Mouse (Mus musculus): ENCODE measurements around the gene Dlgap4. TPM values are rescaled to one million over a fixed set of nuclear protein-coding genes. Genes with fewer than 3 reads are reported as not detected.

The Dlgap4 gene
- total and polyA plus RNA-seq, 3 experiments, result 10.4 to 39.6 TPM; not detected in 1

DNA sequence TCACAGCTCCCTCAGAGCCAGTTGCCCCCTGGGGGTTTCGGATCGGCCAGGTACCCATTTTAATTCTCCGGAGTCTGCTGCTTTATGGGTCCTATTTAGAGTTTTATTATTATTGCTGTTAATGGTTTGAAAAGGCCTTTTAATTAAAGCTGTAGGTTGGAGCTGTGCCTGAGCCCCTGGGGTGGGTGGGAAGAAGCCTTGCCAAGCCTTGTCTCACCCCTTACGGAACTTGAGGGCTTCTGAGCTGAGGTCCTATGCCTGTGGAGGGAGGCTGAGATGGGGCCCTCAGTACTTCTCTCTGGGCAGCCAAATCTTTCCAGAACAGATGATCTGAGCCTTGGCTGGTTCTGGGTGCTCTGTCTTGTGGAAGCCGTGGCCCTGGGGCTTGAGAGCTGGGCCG is 31.6 kb downstream of the Dlgap4 start:
- Histone ChIP-seq H3K27ac (ENCODE audit: control insufficient read depth, low read depth, low read length) (no peak overlapping the region), H3K9me3 (replicated peaks; ENCODE audit: insufficient read depth, low read length) (no peaks in the 10 kb centered on the region), H3K9ac (ENCODE audit: control insufficient read depth, low read depth, low read length, poor library complexity, severe bottlenecking) (no peak overlapping the region), H3K27me3 (ENCODE audit: control insufficient read depth in 1 of 2, insufficient read depth in 2 of 2, low read length in 2 of 2) (peaks cover 0 to 14% of the 10 kb centered on the region in 2 experiments; a peak in 3 of 4 replicates), H3K36me3 (ENCODE audit: control insufficient read depth in 1 of 2, insufficient read depth in 2 of 2, low read length in 2 of 2) (no peaks in the 10 kb centered on the region), H3K79me2 (ENCODE audit: control insufficient read depth, insufficient read depth, low read length, poor library complexity) (no peaks in the 10 kb centered on the region), H3K4me1 (ENCODE audit: control insufficient read depth in 1 of 2, insufficient read depth in 2 of 2, low read length in 2 of 2) (no peaks in the 10 kb centered on the region), H3K4me3 (ENCODE audit: control insufficient read depth in 1 of 2, insufficient read depth in 1 of 2, low read depth in 2 of 2, low read length in 2 of 2) (no peak overlapping the region)
- DNase-seq (ENCODE audit: low read depth, low spot score), result no peak
- TF ChIP-seq BHLHE40 (IDR thresholded peaks at IDR 0.05; ENCODE audit: borderline replicate concordance, low read depth, low read length) (no peak), POLR2AphosphoS5 (IDR thresholded peaks at IDR 0.05; ENCODE audit: borderline replicate concordance, low read depth, low read length) (no peak), GATA1 (IDR thresholded peaks at IDR 0.05; ENCODE audit: low read depth, low read length) (no peak), CHD1 (IDR thresholded peaks at IDR 0.05; ENCODE audit: low read depth, low read length) (no peak), CHD2 (IDR thresholded peaks at IDR 0.05; ENCODE audit: low read length) (no peak), SMC3 (IDR thresholded peaks at IDR 0.05; ENCODE audit: low read depth, low read length) (no peak), ZKSCAN1 (IDR thresholded peaks at IDR 0.05; ENCODE audit: low read depth, low read length) (no peak), KAT2A (conservative IDR thresholded peaks at IDR 0.05; ENCODE audit: low read depth, low read length) (no peak)

DNA sequence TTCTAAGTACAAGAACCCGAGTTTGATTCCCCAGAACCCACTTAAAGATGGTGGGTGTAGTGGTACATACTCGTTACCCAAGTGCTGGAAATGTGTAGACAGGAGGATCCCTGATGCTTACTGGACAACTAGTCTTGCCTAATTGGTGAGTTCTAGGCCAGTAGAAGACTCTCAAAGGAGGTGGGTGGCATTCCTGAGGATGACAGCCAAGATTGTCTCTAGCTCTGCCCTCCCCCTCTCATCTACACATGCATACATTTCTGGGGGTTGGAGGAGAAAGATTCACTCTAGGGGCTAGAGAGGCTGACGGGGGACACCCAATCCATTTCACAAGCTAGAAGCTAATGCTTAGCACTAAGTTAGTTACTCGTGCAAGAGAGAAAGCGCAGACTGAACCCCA is 33.4 kb downstream of the Dlgap4 start:
- Histone ChIP-seq H3K27me3 (ENCODE audit: control insufficient read depth in 1 of 2, insufficient read depth in 2 of 2, low read length in 2 of 2) (peaks cover 0 to 14% of the 10 kb centered on the region in 2 experiments; a peak in 3 of 4 replicates), H3K79me2 (ENCODE audit: control insufficient read depth, insufficient read depth, low read length, poor library complexity) (no peaks in the 10 kb centered on the region), H3K9me3 (replicated peaks; ENCODE audit: insufficient read depth, low read length) (no peaks in the 10 kb centered on the region), H3K4me3 (ENCODE audit: control insufficient read depth in 1 of 2, insufficient read depth in 1 of 2, low read depth in 2 of 2, low read length in 2 of 2) (no peak overlapping the region), H3K36me3 (ENCODE audit: control insufficient read depth in 1 of 2, insufficient read depth in 2 of 2, low read length in 2 of 2) (no peaks in the 10 kb centered on the region), H3K9ac (ENCODE audit: control insufficient read depth, low read depth, low read length, poor library complexity, severe bottlenecking) (no peak overlapping the region), H3K4me1 (ENCODE audit: control insufficient read depth in 1 of 2, insufficient read depth in 2 of 2, low read length in 2 of 2) (no peaks in the 10 kb centered on the region), H3K27ac (ENCODE audit: control insufficient read depth, low read depth, low read length) (no peak overlapping the region)
- no peak for DNase-seq (ENCODE audit: low read depth, low spot score)
- TF ChIP-seq MXI1 (IDR thresholded peaks at IDR 0.05; ENCODE audit: low read depth, low read length) (no peak), POLR2AphosphoS2 (IDR thresholded peaks at IDR 0.05; ENCODE audit: low read length) (no peak), CHD1 (IDR thresholded peaks at IDR 0.05; ENCODE audit: low read depth, low read length) (no peak), GABPA (IDR thresholded peaks at IDR 0.05; ENCODE audit: low read depth, low read length) (no peak), MAZ (IDR thresholded peaks at IDR 0.05; ENCODE audit: low read depth, low read length) (no peak), MYC (IDR thresholded peaks at IDR 0.05; ENCODE audit: low read depth, low read length) (no peak), RCOR1 (IDR thresholded peaks at IDR 0.05; ENCODE audit: low read depth, low read length) (no peak), MYB (IDR thresholded peaks at IDR 0.05; ENCODE audit: low read depth, low read length) (no peak), MAFK (IDR thresholded peaks at IDR 0.05; ENCODE audit: borderline replicate concordance, low read depth, low read length) (no peak)

DNA sequence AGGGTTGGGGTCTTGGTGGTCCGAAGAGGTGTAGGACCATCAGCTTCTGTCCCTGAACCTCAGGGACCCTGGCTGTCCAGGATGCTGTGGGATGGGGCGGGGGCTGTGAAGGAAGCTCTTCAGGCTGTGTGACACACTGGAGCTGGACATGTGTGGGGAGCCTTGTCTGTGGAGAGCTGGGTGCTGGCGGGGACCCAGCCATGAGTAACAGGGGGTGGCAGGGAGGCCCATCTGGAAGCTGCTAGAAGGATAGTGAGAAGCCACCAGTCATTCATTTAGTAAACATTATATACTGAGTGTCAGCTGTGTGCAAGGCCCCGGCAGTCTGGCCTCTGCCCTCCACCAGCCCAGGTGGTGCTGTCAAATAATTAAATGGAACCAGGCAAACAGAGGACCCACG is 34.5 kb downstream of the Dlgap4 start:
- H3K4me3 ChIP-seq (ENCODE audit: control insufficient read depth in 1 of 2, insufficient read depth in 1 of 2, low read depth in 2 of 2, low read length in 2 of 2), result no peak overlapping the region
- no peak for TF ChIP-seq MAX (IDR thresholded peaks at IDR 0.05; ENCODE audit: low read length)
- no peak for TF ChIP-seq ELF1 (IDR thresholded peaks at IDR 0.05; ENCODE audit: low read depth, low read length)
- TF ChIP-seq ZC3H11A (IDR thresholded peaks at IDR 0.05; ENCODE audit: low read depth, low read length), result no peak
- no peak for TF ChIP-seq ZKSCAN1 (IDR thresholded peaks at IDR 0.05; ENCODE audit: low read depth, low read length)
- no peak for TF ChIP-seq E2F4 (IDR thresholded peaks at IDR 0.05; ENCODE audit: borderline replicate concordance, low read depth, low read length)
- TF ChIP-seq POLR2AphosphoS5 (IDR thresholded peaks at IDR 0.05; ENCODE audit: borderline replicate concordance, low read depth, low read length), result no peak
- no peak for TF ChIP-seq MYB (IDR thresholded peaks at IDR 0.05; ENCODE audit: low read depth, low read length)
- TF ChIP-seq GABPA (IDR thresholded peaks at IDR 0.05; ENCODE audit: low read depth, low read length), result no peak
- no peak for TF ChIP-seq POLR2AphosphoS2 (IDR thresholded peaks at IDR 0.05; ENCODE audit: low read length)
- no peak for TF ChIP-seq RAD21 (IDR thresholded peaks at IDR 0.05; ENCODE audit: low read depth, low read length)
- peaks cover 0 to 8% of the 10 kb centered on the region in 2 experiments; a peak in 3 of 4 replicates for H3K27me3 ChIP-seq (ENCODE audit: control insufficient read depth in 1 of 2, insufficient read depth in 2 of 2, low read length in 2 of 2)
- H3K9me3 ChIP-seq (replicated peaks; ENCODE audit: insufficient read depth, low read length), result no peaks in the 10 kb centered on the region
- no peak overlapping the region for H3K27ac ChIP-seq (ENCODE audit: control insufficient read depth, low read depth, low read length)
- H3K79me2 ChIP-seq (ENCODE audit: control insufficient read depth, insufficient read depth, low read length, poor library complexity), result no peaks in the 10 kb centered on the region
- DNase-seq (ENCODE audit: low read depth, low spot score), result no peak
- no peaks in the 10 kb centered on the region for H3K36me3 ChIP-seq (ENCODE audit: control insufficient read depth in 1 of 2, insufficient read depth in 2 of 2, low read length in 2 of 2)
- no peak overlapping the region for H3K9ac ChIP-seq (ENCODE audit: control insufficient read depth, low read depth, low read length, poor library complexity, severe bottlenecking)
- no peaks in the 10 kb centered on the region for H3K4me1 ChIP-seq (ENCODE audit: control insufficient read depth in 1 of 2, insufficient read depth in 2 of 2, low read length in 2 of 2)
